Mouse (Mus musculus) liver, postnatal 0 days (tissue): ENCODE measurements around the gene Amigo1.

Source experiments
- CTCF ChIP-seq: sonication (generic); IDR thresholded peaks from 2 replicates; pipeline ENCODE4 v1.5.1; 2016; ENCODE audit warnings: antibody characterized with exemption, low read depth
- EP300 ChIP-seq: IDR thresholded peaks from 2 replicates; pipeline ENCODE4 v1.6.1; 2016; ENCODE audit warnings: antibody characterized with exemption, low read depth, mild to moderate bottlenecking

- TF ChIP-seq EP300, result no peak
- peak; percentile 96 for TF ChIP-seq CTCF
These were observed 17.6 kb downstream of the Amigo1 start for GRCm38 (mm10) chr3:108203621-108204325.
